Mouse (Mus musculus): ENCODE data around the gene Mgat2. TPM values are rescaled to one million over a fixed set of nuclear protein-coding genes. Genes with fewer than 3 reads are reported as not detected.
A peak's percentile ranks its signal among the peaks of the same experiment; 100 is the strongest.

Gene Mgat2
- polyA plus RNA-seq, 1 experiment from 2014 or later = 44.1 TPM

GRCm38 (mm10) chr12:69216587-69216986, 32.6 kb downstream of the Mgat2 start:
- 95% methylated on average over 7 of the region's 7 CpGs for WGBS
- Histone ChIP-seq H3K36me3 (peaks cover 85% of the 10 kb centered on the region), H3K4me1 (no peaks in the 10 kb centered on the region), H3K4me2 (no peak overlapping the region), H3K9me3 (no peaks in the 10 kb centered on the region), H3K27ac (no peak overlapping the region), H3K4me3 (no peak overlapping the region), H3K9ac (no peak overlapping the region), H3K27me3 (no peaks in the 10 kb centered on the region)
- no peak for ATAC-seq (ENCODE audit: insufficient number of reproducible peaks, insufficient read depth, low FRiP score, low TSS enrichment, low read depth)

- peaks cover 76% of the 10 kb centered on the region for H3K36me3 ChIP-seq
- ATAC-seq (ENCODE audit: insufficient number of reproducible peaks, insufficient read depth, low FRiP score, low TSS enrichment, low read depth) = no peak
- no peak overlapping the region for H3K27ac ChIP-seq
- H3K4me3 ChIP-seq = no peak overlapping the region
- no peaks in the 10 kb centered on the region for H3K4me1 ChIP-seq
- WGBS = 91% methylated on average over 19 of the region's 19 CpGs
- H3K4me2 ChIP-seq = no peak overlapping the region
- peak overlapping the region; percentile 32; the same call in 1 of the 2 replicates for H3K9ac ChIP-seq
- H3K9me3 ChIP-seq = no peaks in the 10 kb centered on the region
- H3K27me3 ChIP-seq = no peaks in the 10 kb centered on the region
Measured at GRCm38 (mm10) chr12:69220613-69221277, 36.8 kb downstream of the Mgat2 start.

GRCm38 (mm10) chr12:69227776-69228466, 44.0 kb downstream of the Mgat2 start, which contains the start of gene Pole2:
Gene Pole2 (minus strand): TSS chr12:69228195.
- peak within 1 kb of the TSS; percentile 65 for H3K4me3 ChIP-seq
- H3K27ac ChIP-seq = peak within 1 kb of the TSS; percentile 89
- peaks cover 6% of the 10 kb centered on the region for H3K4me1 ChIP-seq
- no peaks in the 10 kb centered on the region for H3K27me3 ChIP-seq
- H3K36me3 ChIP-seq = peaks cover 25% of the 10 kb centered on the region
- H3K9me3 ChIP-seq = no peaks in the 10 kb centered on the region
- peak; percentile 92 for ATAC-seq (ENCODE audit: insufficient number of reproducible peaks, insufficient read depth, low FRiP score, low TSS enrichment, low read depth)
- H3K4me2 ChIP-seq = peak within 1 kb of the TSS; percentile 59
- H3K9ac ChIP-seq = peak within 1 kb of the TSS; percentile 74
- under 1% methylated on average over 37 of the region's 37 CpGs for WGBS

- peaks cover 6% of the 10 kb centered on the region for H3K4me1 ChIP-seq
- H3K4me3 ChIP-seq = no peak overlapping the region
- no peaks in the 10 kb centered on the region for H3K27me3 ChIP-seq
- no peak overlapping the region for H3K4me2 ChIP-seq
- no peaks in the 10 kb centered on the region for H3K9me3 ChIP-seq
- no peak for ATAC-seq (ENCODE audit: insufficient number of reproducible peaks, insufficient read depth, low FRiP score, low TSS enrichment, low read depth)
- H3K27ac ChIP-seq = no peak overlapping the region
- 67% methylated on average over 2 of the region's 2 CpGs for WGBS
- peaks cover 16% of the 10 kb centered on the region for H3K36me3 ChIP-seq
- H3K9ac ChIP-seq = no peak overlapping the region
Measured at GRCm38 (mm10) chr12:69229251-69229650, 45.3 kb downstream of the Mgat2 start.

GRCm38 (mm10) chr12:69235782-69236181, 51.8 kb downstream of the Mgat2 start:
- Histone ChIP-seq H3K4me2 (no peak overlapping the region), H3K4me1 (no peaks in the 10 kb centered on the region; the same call in 1 of the 2 replicates), H3K36me3 (no peaks in the 10 kb centered on the region), H3K9me3 (no peaks in the 10 kb centered on the region), H3K4me3 (no peak overlapping the region), H3K27ac (no peak overlapping the region), H3K9ac (no peak overlapping the region), H3K27me3 (no peaks in the 10 kb centered on the region)
- 89% methylated on average over 6 of the region's 6 CpGs for WGBS
- ATAC-seq (ENCODE audit: insufficient number of reproducible peaks, insufficient read depth, low FRiP score, low TSS enrichment, low read depth) = no peak

Small RNAs within 50 kb of the gene (microRNA-seq; reads per million reads assigned to microRNA genes)
- gene Gm47287 (not detected), gene Gm47295 (not detected)

Other genes starting within 250 kb of the Mgat2 start
- gene Rps29, start 25.0 kb upstream of the Mgat2 start, polyA plus RNA-seq (2015; fragmentation: Nextera tagmentation; extraction: Ambion mirVana) = 2,108 and 2,174 TPM in 2 replicates
- 22.0 and 22.3 TPM in 2 replicates for gene Lrr1, start 15.3 kb upstream of the Mgat2 start, polyA plus RNA-seq (2015; fragmentation: Nextera tagmentation; extraction: Ambion mirVana)
- gene Rpl36al, start 74 bp upstream of the Mgat2 start, polyA plus RNA-seq (2015; fragmentation: Nextera tagmentation; extraction: Ambion mirVana) = 521 and 554 TPM in 2 replicates
- gene Gm49383, start 12.9 kb downstream of the Mgat2 start, polyA plus RNA-seq (2015; fragmentation: Nextera tagmentation; extraction: Ambion mirVana) = 33.8 and 40.4 TPM in 2 replicates
- gene Dnaaf2, start 14.3 kb downstream of the Mgat2 start, polyA plus RNA-seq (2015; fragmentation: Nextera tagmentation; extraction: Ambion mirVana) = 12.0 and 14.4 TPM in 2 replicates
- gene Gm49384, start 20.1 kb downstream of the Mgat2 start, polyA plus RNA-seq (2015; fragmentation: Nextera tagmentation; extraction: Ambion mirVana) = 26.1 and 33.9 TPM in 2 replicates
- 25.5 and 29.5 TPM in 2 replicates for gene Pole2, start 44.0 kb downstream of the Mgat2 start, polyA plus RNA-seq (2015; fragmentation: Nextera tagmentation; extraction: Ambion mirVana)
- 10.5 and 12.4 TPM in 2 replicates for gene Klhdc1, start 57.0 kb downstream of the Mgat2 start, polyA plus RNA-seq (2015; fragmentation: Nextera tagmentation; extraction: Ambion mirVana)
- gene Klhdc2, start 112.5 kb downstream of the Mgat2 start, polyA plus RNA-seq (2015; fragmentation: Nextera tagmentation; extraction: Ambion mirVana) = 148 and 150 TPM in 2 replicates
- gene Nemf, start 173.0 kb downstream of the Mgat2 start, polyA plus RNA-seq (2015; fragmentation: Nextera tagmentation; extraction: Ambion mirVana) = 107 and 112 TPM in 2 replicates
- 48.4 and 56.7 TPM in 2 replicates for gene Arf6, start 188.0 kb downstream of the Mgat2 start, polyA plus RNA-seq (2015; fragmentation: Nextera tagmentation; extraction: Ambion mirVana)
- gene Gm9887, start 188.3 kb downstream of the Mgat2 start, polyA plus RNA-seq (2015; fragmentation: Nextera tagmentation; extraction: Ambion mirVana) = 1.6 and 2.6 TPM in 2 replicates